Mouse (Mus musculus) macrophage (primary cell): Measurements from ENCODE around the gene Dnajb3. TPM values are rescaled to one million over a fixed set of nuclear protein-coding genes. Genes with fewer than 3 reads are reported as not detected.

Source experiments
- H3K27ac ChIP-seq: fragments of 350-480 bp; formaldehyde crosslinking; 2 replicates; pipeline ENCODE4 v1.9.0; 2021
- H3K36me3 ChIP-seq: fragments of 350-480 bp; formaldehyde crosslinking; 2 replicates; pipeline ENCODE4 v1.9.0; 2021; ENCODE audit errors: inconsistent target
- H3K4me3 ChIP-seq: fragments of 350-480 bp; formaldehyde crosslinking; 2 replicates; pipeline ENCODE4 v1.9.0; 2021; ENCODE audit errors: inconsistent target
- H3K79me2 ChIP-seq: fragments of 350-480 bp; formaldehyde crosslinking; 2 replicates; pipeline ENCODE4 v1.9.0; 2021; ENCODE audit errors: inconsistent target
- WGBS: methylation state at CpG from one replicate; pipeline ENCODE4 v1.1.7; 2026; ENCODE audit warnings: inconsistent platforms; ENCODE audit not compliant: missing documents; 5-methylcytosine and 5-hydroxymethylcytosine counted together
- polyA plus RNA-seq: library from polyadenylated mRNA; stranded (reverse); fragments of 250-400 nt; gene quantifications from 3 replicates; pipeline ENCODE4 v1.2.4, GENCODE M21; 2018; ENCODE audit warnings: inconsistent platforms
- total RNA-seq, 78 experiments: library from RNA; depleted of rRNA; stranded (reverse); fragments of 250-400 nt; gene quantifications; 1 replicate in 9 of 78; 2 replicates in 24 of 78; 3 replicates in 43 of 78; 4 replicates in 2 of 78; pipeline ENCODE4 v1.2.4; 2018; ENCODE audit warnings: inconsistent platforms in 56 of 78

The Dnajb3 gene
- not detected for total RNA-seq (2018; cell fraction: chromatin; rRNA removed)
- under 1 TPM in 6 of 26 experiments, not detected in 20; 0.10 to 0.28 (median 0.14) TPM for total RNA-seq (2018; cell fraction: cytosol; rRNA removed)
- total RNA-seq (2018; cell fraction: nucleus; rRNA removed), result under 1 TPM in 1 of 26 experiments, not detected in 25; 0.51 TPM
- not detected in 3 replicates for polyA plus RNA-seq

DNA sequence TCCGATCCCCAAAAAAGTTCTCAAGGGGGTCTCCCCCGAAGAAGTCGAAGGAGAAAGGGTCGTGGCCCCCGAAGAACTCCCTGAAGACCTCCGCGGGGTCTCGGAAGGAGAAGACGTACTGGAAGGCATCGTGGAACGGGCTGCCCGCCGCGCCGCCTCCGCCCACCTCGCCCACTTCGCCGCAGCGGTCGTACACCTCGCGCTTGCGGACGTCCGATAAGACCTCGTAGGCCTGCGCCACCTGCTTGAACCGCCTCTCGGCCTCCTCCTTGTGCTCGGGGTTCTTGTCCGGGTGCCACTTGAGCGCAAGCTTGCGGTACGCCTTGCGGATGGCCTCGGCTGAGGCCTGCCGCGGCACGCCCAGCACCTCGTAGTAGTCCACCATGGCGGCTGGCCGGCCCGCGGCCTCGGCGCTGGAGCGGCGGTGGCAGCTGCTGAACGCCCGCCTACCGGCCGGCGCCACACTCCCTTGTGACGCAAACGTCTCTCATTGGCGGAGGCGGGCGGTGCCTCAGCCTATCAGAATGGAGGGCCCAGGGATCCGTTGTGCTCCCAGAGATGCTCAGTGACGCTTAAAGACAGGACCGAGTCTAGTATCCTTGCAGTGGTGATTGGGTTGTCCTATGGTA lies at the start of gene Dnajb3:
Dnajb3 (minus strand) TSS at position 489 of the 629 bp plus-strand sequence.
- Histone ChIP-seq H3K27ac (no peak within 1 kb of the TSS), H3K36me3 (no peaks in the 10 kb centered on the region), H3K4me3 (no peak within 1 kb of the TSS), H3K79me2 (no peaks in the 10 kb centered on the region; the same call in 1 of the 2 replicates)
- WGBS, result 36% methylated on average over 58 of the region's 62 CpGs

GRCm38 (mm10) chr1:88254793-88255465 lies 49.3 kb upstream of the Dnajb3 start:
- H3K4me3 ChIP-seq, result no peak overlapping the region
- no peaks in the 10 kb centered on the region for H3K36me3 ChIP-seq
- no peaks in the 10 kb centered on the region for H3K79me2 ChIP-seq
- H3K27ac ChIP-seq, result no peak overlapping the region
- whole genome bisulfite sequencing, result 91% methylated on average over 12 of the region's 12 CpGs

DNA sequence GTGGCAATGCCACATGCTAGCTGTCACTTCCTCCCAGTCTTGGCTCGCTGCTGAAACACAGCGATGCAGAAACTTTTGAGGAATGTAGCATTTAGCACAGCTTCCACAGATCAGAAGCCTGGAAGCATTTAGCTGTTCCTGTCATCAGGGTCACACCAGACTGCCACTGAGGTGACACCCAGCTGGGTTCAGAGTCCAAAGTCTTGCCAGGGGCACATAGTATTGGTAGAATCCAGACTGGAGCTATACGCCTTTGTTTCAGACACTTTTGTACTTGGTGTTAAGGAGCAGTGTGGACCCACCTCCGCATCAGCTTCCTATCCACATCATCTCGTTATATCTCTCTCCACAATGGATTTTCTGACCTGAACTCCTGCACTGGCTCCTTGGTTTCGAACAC lies 48.0 kb upstream of the Dnajb3 start:
- Histone ChIP-seq H3K36me3 (no peaks in the 10 kb centered on the region), H3K27ac (no peak overlapping the region), H3K4me3 (no peak overlapping the region), H3K79me2 (no peaks in the 10 kb centered on the region)
- 76% methylated on average over 6 of the region's 6 CpGs for WGBS

- Histone ChIP-seq H3K4me3 (no peak overlapping the region), H3K79me2 (no peaks in the 10 kb centered on the region), H3K27ac (no peak overlapping the region), H3K36me3 (no peaks in the 10 kb centered on the region)
- WGBS, result 61% methylated on average over 8 of the region's 8 CpGs
Observed at GRCm38 (mm10) chr1:88253106-88253505, 47.5 kb upstream of the Dnajb3 start.

- no peak overlapping the region for H3K4me3 ChIP-seq
- H3K79me2 ChIP-seq, result no peaks in the 10 kb centered on the region
- H3K27ac ChIP-seq, result no peak overlapping the region
- no peaks in the 10 kb centered on the region for H3K36me3 ChIP-seq
- 89% methylated on average over 5 of the region's 5 CpGs for WGBS
Observed at GRCm38 (mm10) chr1:88250023-88250422, 44.4 kb upstream of the Dnajb3 start.

DNA sequence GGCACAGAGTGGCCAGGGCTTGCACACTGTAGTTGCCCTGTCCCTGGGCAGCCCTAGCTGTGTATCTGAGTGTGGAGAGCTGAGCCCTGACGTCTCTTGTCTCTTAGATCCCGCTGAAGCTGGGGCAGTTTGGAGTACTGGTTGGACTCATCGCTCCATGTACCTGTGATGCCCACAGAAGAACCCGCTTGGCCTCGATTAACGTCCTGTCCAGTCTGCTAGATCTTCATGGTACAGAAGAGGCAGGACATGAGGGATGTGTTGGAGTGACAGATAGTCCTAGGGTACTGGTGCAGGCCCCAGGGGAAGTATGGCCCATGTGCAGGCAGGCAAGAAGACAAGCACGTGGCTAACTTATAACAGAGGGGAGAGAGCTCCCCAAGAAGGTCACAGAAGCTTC lies 44.0 kb upstream of the Dnajb3 start:
- WGBS, result 83% methylated on average over 7 of the region's 7 CpGs
- Histone ChIP-seq H3K79me2 (no peaks in the 10 kb centered on the region), H3K4me3 (no peak overlapping the region), H3K36me3 (no peaks in the 10 kb centered on the region), H3K27ac (no peak overlapping the region)

DNA sequence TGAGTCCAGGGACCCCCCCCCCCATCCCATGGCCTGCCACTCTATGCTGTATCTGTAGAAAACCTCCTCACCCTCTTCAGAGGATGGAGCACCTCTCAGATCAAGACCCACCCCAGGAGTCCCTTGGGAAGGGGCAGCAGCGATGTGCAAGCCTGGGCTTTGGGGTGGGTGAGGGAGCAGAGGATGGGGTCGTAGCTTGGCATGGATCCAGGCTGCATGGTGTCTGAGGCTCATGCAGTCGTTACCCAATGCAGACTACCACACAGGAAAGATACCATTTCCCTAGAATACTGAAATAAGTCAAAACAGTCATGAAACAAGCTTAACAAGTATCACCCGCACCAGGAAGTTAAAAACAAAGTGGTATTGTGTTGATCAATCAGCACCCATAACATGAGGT lies 43.1 kb upstream of the Dnajb3 start:
- 54% methylated on average over 4 of the region's 4 CpGs for WGBS
- no peaks in the 10 kb centered on the region for H3K36me3 ChIP-seq
- no peaks in the 10 kb centered on the region for H3K79me2 ChIP-seq
- no peak overlapping the region for H3K4me3 ChIP-seq
- no peak overlapping the region for H3K27ac ChIP-seq

GRCm38 (mm10) chr1:88247660-88248059 lies 42.1 kb upstream of the Dnajb3 start:
- no peaks in the 10 kb centered on the region for H3K36me3 ChIP-seq

GRCm38 (mm10) chr1:88246386-88246785 lies 40.8 kb upstream of the Dnajb3 start:
- Histone ChIP-seq H3K79me2 (no peaks in the 10 kb centered on the region), H3K36me3 (no peaks in the 10 kb centered on the region), H3K27ac (no peak overlapping the region), H3K4me3 (no peak overlapping the region)
- WGBS, result 53% methylated on average over 6 of the region's 6 CpGs

More at GRCm38 (mm10) chr1:88247660-88248059, 42.1 kb upstream of the Dnajb3 start:
- WGBS, result 52% methylated on average over 2 of the region's 2 CpGs
- Histone ChIP-seq H3K79me2 (no peaks in the 10 kb centered on the region), H3K27ac (no peak overlapping the region), H3K4me3 (no peak overlapping the region)

GRCm38 (mm10) chr1:88245881-88246280 lies 40.3 kb upstream of the Dnajb3 start:
- WGBS, result 79% methylated on average over 6 of the region's 6 CpGs
- H3K79me2 ChIP-seq, result no peaks in the 10 kb centered on the region
- no peak overlapping the region for H3K27ac ChIP-seq

GRCm38 (mm10) chr1:88243861-88244260 lies 38.3 kb upstream of the Dnajb3 start:
- WGBS, result 66% methylated on average over 5 of the region's 5 CpGs
- H3K36me3 ChIP-seq, result no peaks in the 10 kb centered on the region
- H3K4me3 ChIP-seq, result no peak overlapping the region
- no peaks in the 10 kb centered on the region for H3K79me2 ChIP-seq
- no peak overlapping the region for H3K27ac ChIP-seq

More at GRCm38 (mm10) chr1:88245881-88246280, 40.3 kb upstream of the Dnajb3 start:
- Histone ChIP-seq H3K36me3 (no peaks in the 10 kb centered on the region), H3K4me3 (no peak overlapping the region)

DNA sequence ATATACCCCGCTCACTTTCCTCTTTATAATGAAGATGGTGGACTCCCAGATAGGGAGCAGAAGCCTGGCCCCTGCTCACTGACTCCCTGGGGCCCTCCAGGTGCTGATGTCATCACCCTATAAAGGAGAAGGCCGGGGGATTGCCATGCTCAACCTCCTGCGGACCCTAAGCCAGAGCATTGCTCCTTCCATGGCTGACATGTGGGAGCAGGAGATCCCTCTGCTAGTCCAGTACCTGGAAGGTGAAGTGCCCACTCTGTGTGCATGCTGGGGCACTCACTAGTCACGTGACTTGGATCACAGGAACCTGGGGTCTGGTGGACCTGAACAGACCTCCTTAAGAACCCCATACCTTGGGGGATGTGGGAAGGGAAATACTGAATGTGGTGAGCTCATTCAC lies 35.0 kb upstream of the Dnajb3 start:
- H3K27ac ChIP-seq, result no peak overlapping the region
- H3K36me3 ChIP-seq, result no peaks in the 10 kb centered on the region
- H3K4me3 ChIP-seq, result no peak overlapping the region
- no peaks in the 10 kb centered on the region for H3K79me2 ChIP-seq
- WGBS, result 75% methylated on average over 4 of the region's 4 CpGs

- 73% methylated on average over 5 of the region's 5 CpGs for WGBS
Observed at GRCm38 (mm10) chr1:88240072-88240471, 34.5 kb upstream of the Dnajb3 start.

DNA sequence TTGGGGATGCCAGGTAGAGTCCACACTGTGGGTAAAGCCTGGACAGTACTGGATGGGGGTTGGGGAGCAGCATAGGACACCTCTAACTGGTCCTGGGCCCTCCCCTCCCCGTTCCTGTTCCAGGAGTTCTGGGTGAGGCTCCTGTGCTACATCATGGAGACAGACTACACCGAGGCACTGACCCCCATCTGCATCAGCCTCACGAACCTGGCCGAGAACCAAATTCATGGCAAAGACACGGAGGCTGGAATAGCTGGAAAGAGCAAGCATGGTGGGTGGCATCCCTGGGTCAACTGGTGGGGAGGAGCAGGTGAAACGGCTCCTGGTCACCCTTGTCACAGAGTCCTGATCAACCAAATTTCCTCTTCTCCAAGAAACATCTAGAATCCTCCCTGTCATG lies 33.2 kb upstream of the Dnajb3 start:
- WGBS, result 80% methylated on average over 6 of the region's 6 CpGs
- Histone ChIP-seq H3K79me2 (no peaks in the 10 kb centered on the region), H3K36me3 (no peaks in the 10 kb centered on the region), H3K27ac (no peak overlapping the region), H3K4me3 (no peak overlapping the region)

More at GRCm38 (mm10) chr1:88240072-88240471, 34.5 kb upstream of the Dnajb3 start:
- H3K27ac ChIP-seq, result no peak overlapping the region
- H3K36me3 ChIP-seq, result no peaks in the 10 kb centered on the region
- H3K4me3 ChIP-seq, result no peak overlapping the region
- H3K79me2 ChIP-seq, result no peaks in the 10 kb centered on the region

GRCm38 (mm10) chr1:88237311-88237710 lies 31.7 kb upstream of the Dnajb3 start:
- Histone ChIP-seq H3K79me2 (no peaks in the 10 kb centered on the region), H3K4me3 (no peak overlapping the region), H3K27ac (no peak overlapping the region), H3K36me3 (no peaks in the 10 kb centered on the region)
- 78% methylated on average over 5 of the region's 5 CpGs for WGBS
